ENCODE assay signal across 15 mouse cellular contexts in the genomic region with DNA sequence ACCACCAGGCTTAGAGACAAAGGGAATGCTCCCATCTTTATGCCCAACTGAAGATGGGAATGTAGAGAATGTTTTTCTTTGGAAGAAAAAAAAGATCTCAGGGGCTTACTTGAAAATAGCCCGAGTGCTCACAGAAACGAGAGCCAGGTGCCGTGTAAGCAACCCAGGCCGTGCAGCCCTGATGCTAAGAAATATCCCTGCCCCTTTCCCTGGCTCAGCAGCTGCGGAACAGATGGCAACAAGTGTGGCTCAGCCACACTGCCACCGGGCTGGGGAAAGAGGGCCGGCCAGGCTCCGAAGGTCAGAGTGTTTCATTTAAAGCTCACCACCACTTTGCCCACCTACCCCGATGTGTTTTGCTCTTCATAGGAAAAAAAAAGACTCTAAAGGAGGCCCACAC.
DNase-seq lines count a peak whose midpoint lies in the region; ATAC-seq lines count a peak whose summit lies in the region.
"Had no signal": no experiment of that assay in that cellular context is flagged by ENCODE, and none has a peak within 500 bp of the region (broad histone marks: within the 10 kb centered on the region; RNA-seq: fewer than 3 reads in every experiment).

No protein-coding gene starts in this region.

- no peak for DNase-seq in heart, embryonic 10.5 days (ENCODE audit: low spot score)
- DNase-seq in neural tube, embryonic 10.5 days (ENCODE audit: extremely low spot score, low spot score), result peak; percentile 66
- DNase-seq in neural tube, embryonic 11.5 days (ENCODE audit: low spot score), result peak; percentile 38
- DNase-seq: adrenal gland, postnatal 36 days; cerebellum, adult 2 months; heart, adult 11 months; heart, postnatal 4 days; thymus, adult 18-20 months had no signal

- H3K36me3 ChIP-seq in heart, embryonic 10.5 days, result no peaks in the 10 kb centered on the region
- H3K36me3 ChIP-seq in heart, embryonic 12.5 days, result no peaks in the 10 kb centered on the region
- H3K36me3 ChIP-seq in neural tube, embryonic 15.5 days, result no peaks in the 10 kb centered on the region
- H3K36me3 ChIP-seq in embryonic facial prominence, embryonic 13.5 days, result no peaks in the 10 kb centered on the region
- no peaks in the 10 kb centered on the region for H3K36me3 ChIP-seq in neural tube, embryonic 11.5 days (ENCODE audit: control insufficient read depth, insufficient read depth, low read length)
- H3K36me3 ChIP-seq: midbrain, embryonic 12.5 days had no signal

- WGBS in heart, embryonic 10.5 days, result 58% methylated on average over 9 of the region's 9 CpGs
- WGBS in heart, embryonic 12.5 days, result 62% methylated on average over 9 of the region's 9 CpGs
- 65% methylated on average over 9 of the region's 9 CpGs for WGBS in neural tube, embryonic 15.5 days
- WGBS in embryonic facial prominence, embryonic 13.5 days, result 15% methylated on average over 9 of the region's 9 CpGs
- 58% methylated on average over 9 of the region's 9 CpGs for WGBS in neural tube, embryonic 11.5 days

- H3K27me3 ChIP-seq in heart, embryonic 10.5 days (ENCODE audit: insufficient read depth, poor library complexity, severe bottlenecking), result no peaks in the 10 kb centered on the region
- H3K27me3 ChIP-seq in heart, embryonic 12.5 days (replicated peaks), result no peaks in the 10 kb centered on the region
- no peaks in the 10 kb centered on the region for H3K27me3 ChIP-seq in neural tube, embryonic 15.5 days (replicated peaks)
- no peaks in the 10 kb centered on the region for H3K27me3 ChIP-seq in embryonic facial prominence, embryonic 13.5 days
- H3K27me3 ChIP-seq in neural tube, embryonic 11.5 days (ENCODE audit: control insufficient read depth, insufficient read depth, low read length), result no peaks in the 10 kb centered on the region
- H3K27me3 ChIP-seq: midbrain, embryonic 12.5 days had no signal

- no peak overlapping the region for H3K4me3 ChIP-seq in heart, embryonic 10.5 days
- H3K4me3 ChIP-seq in heart, embryonic 12.5 days, result no peak overlapping the region
- no peak overlapping the region for H3K4me3 ChIP-seq in neural tube, embryonic 15.5 days (replicated peaks)
- H3K4me3 ChIP-seq in embryonic facial prominence, embryonic 13.5 days, result no peak overlapping the region
- no peak overlapping the region for H3K4me3 ChIP-seq in neural tube, embryonic 11.5 days (ENCODE audit: low read depth, low read length)
- H3K4me3 ChIP-seq: midbrain, embryonic 12.5 days had no signal

- no peak for ATAC-seq in heart, embryonic 12.5 days (ENCODE audit: insufficient number of reproducible peaks, low FRiP score)
- ATAC-seq in neural tube, embryonic 15.5 days (ENCODE audit: low FRiP score), result no peak
- ATAC-seq in embryonic facial prominence, embryonic 13.5 days (ENCODE audit: insufficient number of reproducible peaks, insufficient read depth, low FRiP score, low TSS enrichment, low read depth), result no peak
- ATAC-seq in neural tube, embryonic 11.5 days (ENCODE audit: insufficient read depth, low FRiP score, low TSS enrichment), result no peak
- ATAC-seq in granulocyte monocyte progenitor cell, adult 5-6 weeks (replicated peaks; ENCODE audit: poor library complexity, severe bottlenecking), result no peak
- ATAC-seq: CD4-positive, CD25-positive, alpha-beta regulatory T cell, adult 4 months had no signal

- H3K4me2 ChIP-seq in heart, embryonic 12.5 days, result no peak overlapping the region
- no peak overlapping the region for H3K4me2 ChIP-seq in neural tube, embryonic 15.5 days
- peak overlapping the region; percentile 5; the same call in 1 of the 2 replicates for H3K4me2 ChIP-seq in embryonic facial prominence, embryonic 13.5 days
- no peak overlapping the region for H3K4me2 ChIP-seq in neural tube, embryonic 11.5 days (ENCODE audit: low read depth)
- H3K4me2 ChIP-seq: midbrain, embryonic 12.5 days had no signal

- H3K9ac ChIP-seq in heart, embryonic 12.5 days, result no peak overlapping the region
- H3K9ac ChIP-seq in neural tube, embryonic 15.5 days (replicated peaks), result no peak overlapping the region
- H3K9ac ChIP-seq in embryonic facial prominence, embryonic 13.5 days, result no peak overlapping the region
- H3K9ac ChIP-seq in neural tube, embryonic 11.5 days (ENCODE audit: low read length), result no peak overlapping the region
- H3K9ac ChIP-seq: liver, embryonic 14.5 days; midbrain, embryonic 12.5 days had no signal

- H3K4me1 ChIP-seq in heart, embryonic 10.5 days, result 0 out of 2 replicates have a peak, but pooled peaks cover 3% of the 10 kb centered on the region
- peaks cover 5% of the 10 kb centered on the region for H3K4me1 ChIP-seq in heart, embryonic 12.5 days (replicated peaks)
- peaks cover 4% of the 10 kb centered on the region; the same call in 1 of the 2 replicates for H3K4me1 ChIP-seq in neural tube, embryonic 15.5 days
- peaks cover 21% of the 10 kb centered on the region for H3K4me1 ChIP-seq in embryonic facial prominence, embryonic 13.5 days
- H3K4me1 ChIP-seq in neural tube, embryonic 11.5 days (ENCODE audit: control insufficient read depth, insufficient read depth, low read length), result 0 out of 2 replicates have a peak, but pooled peaks cover 2% of the 10 kb centered on the region

- H3K9me3 ChIP-seq in heart, embryonic 10.5 days, result no peaks in the 10 kb centered on the region
- no peaks in the 10 kb centered on the region for H3K9me3 ChIP-seq in heart, embryonic 12.5 days (replicated peaks)
- H3K9me3 ChIP-seq in neural tube, embryonic 15.5 days (replicated peaks), result no peaks in the 10 kb centered on the region
- H3K9me3 ChIP-seq in embryonic facial prominence, embryonic 13.5 days, result no peaks in the 10 kb centered on the region
- H3K9me3 ChIP-seq in neural tube, embryonic 11.5 days (ENCODE audit: control insufficient read depth, low read length), result no peaks in the 10 kb centered on the region
- H3K9me3 ChIP-seq: midbrain, embryonic 12.5 days had no signal

- H3K27ac ChIP-seq in heart, embryonic 10.5 days, result 0 out of 2 replicates have a peak overlapping the region, but pooled peaks have one; percentile 31
- H3K27ac ChIP-seq in heart, embryonic 12.5 days (ENCODE audit: poor library complexity, severe bottlenecking), result no peak overlapping the region
- no peak overlapping the region for H3K27ac ChIP-seq in neural tube, embryonic 15.5 days (replicated peaks)
- H3K27ac ChIP-seq in embryonic facial prominence, embryonic 13.5 days, result peak overlapping the region; percentile 84
- no peak overlapping the region for H3K27ac ChIP-seq in neural tube, embryonic 11.5 days (ENCODE audit: low read depth, low read length)
- H3K27ac ChIP-seq: liver, embryonic 14.5 days; midbrain, embryonic 12.5 days had no signal

Comparison
In these comparisons a context has a peak if more than half of its experiments do, and no peak if none do; other contexts are left out.
1. H3K27ac ChIP-seq: peak in heart, embryonic 10.5 days (single experiment) and embryonic facial prominence, embryonic 13.5 days (single experiment); none in heart, embryonic 12.5 days (single experiment), neural tube, embryonic 15.5 days (single experiment) and neural tube, embryonic 11.5 days (single experiment).